Mouse (Mus musculus) megakaryocyte, adult 5-6 weeks (primary cell): ENCODE measurements around the gene Trim75. TPM values are rescaled to one million over a fixed set of nuclear protein-coding genes. Genes with fewer than 3 reads are reported as not detected.

Experiments
- ATAC-seq: 2 replicates; pipeline ENCODE4 v1.8.0; 2016; ENCODE audit warnings: mild to moderate bottlenecking, inconsistent platforms; ENCODE audit not compliant: poor library complexity, severe bottlenecking
- total RNA-seq, 2 experiments: library from RNA; stranded (forward) in 1 of 2; stranded (reverse) in 1 of 2; fragments of 153-499, 151-499 nt in 1 of 2; fragments of 221-1000, 200-1000 nt in 1 of 2; gene quantifications; 2 replicates each; pipeline versions ENCODE4 v1.2.3 to v1.2.4; 2015 to 2017

Trim75 gene
- total RNA-seq, 2 experiments from 2014 or later, result not detected

GRCm38 (mm10) chr8:64945606-64946005 is 42.0 kb downstream of the Trim75 start:
- no peak for ATAC-seq

GRCm38 (mm10) chr8:64944831-64945230 is 42.8 kb downstream of the Trim75 start:
- ATAC-seq, result no peak

- ATAC-seq, result no peak
These were observed 44.7 kb downstream of the Trim75 start for GRCm38 (mm10) chr8:64942946-64943345.

GRCm38 (mm10) chr8:64941495-64941894 is 46.1 kb downstream of the Trim75 start:
- ATAC-seq, result peak; percentile 88

GRCm38 (mm10) chr8:64941019-64941418 is 46.6 kb downstream of the Trim75 start:
- no peak for ATAC-seq

- ATAC-seq, result no peak
These were observed 52.6 kb downstream of the Trim75 start for GRCm38 (mm10) chr8:64934997-64935396.

Other genes starting within 250 kb of the Trim75 start
- 17.5 and 18.8 TPM in 2 replicates for gene Klhl2, start 137.8 kb downstream of the Trim75 start, total RNA-seq (2015)
- gene Klhl2, start 137.8 kb downstream of the Trim75 start, total RNA-seq (2017), result 20.9 and 23.1 TPM in 2 replicates
- 39.3 and 41.4 TPM in 2 replicates for gene Tmem192, start 40.6 kb downstream of the Trim75 start, total RNA-seq (2015)
- gene Tmem192, start 40.6 kb downstream of the Trim75 start, total RNA-seq (2017), result 18.1 and 22.8 TPM in 2 replicates
- not detected in 2 replicates for gene Trim61, start 30.7 kb upstream of the Trim75 start, total RNA-seq (2015)
- gene Trim61, start 30.7 kb upstream of the Trim75 start, total RNA-seq (2017), result not detected in 2 replicates
- gene Trim60, start 30.8 kb upstream of the Trim75 start, total RNA-seq (2015), result not detected in 2 replicates
- not detected in 2 replicates for gene Trim60, start 30.8 kb upstream of the Trim75 start, total RNA-seq (2017)
- not detected in 2 replicates for gene Apela, start 49.5 kb upstream of the Trim75 start, total RNA-seq (2015)
- not detected in 2 replicates for gene Apela, start 49.5 kb upstream of the Trim75 start, total RNA-seq (2017)
- gene Gm10663, start 87.2 kb upstream of the Trim75 start, total RNA-seq (2015), result not detected in 2 replicates
- not detected in 2 replicates for gene Gm10663, start 87.2 kb upstream of the Trim75 start, total RNA-seq (2017)
- not detected in 2 replicates for gene BC030870, start 141.7 kb upstream of the Trim75 start, total RNA-seq (2015)
- gene BC030870, start 141.7 kb upstream of the Trim75 start, total RNA-seq (2017), result not detected in 2 replicates